Mouse (Mus musculus) embryonic facial prominence, embryonic 13.5 days (tissue): ENCODE results near the gene Kri1. TPM values are rescaled to one million over a fixed set of nuclear protein-coding genes. Genes with fewer than 3 reads are reported as not detected.

ENCODE experiments used
- ATAC-seq: fragments of 200-750 bp; cut with Nextera tagmentation; 2 replicates; pipeline ENCODE4 v1.8.0; 2017; ENCODE audit warnings: low read depth; ENCODE audit not compliant: insufficient number of reproducible peaks, insufficient read depth, low FRiP score, low TSS enrichment
- H3K27ac ChIP-seq: fragments of 300-500 bp; sonication (generic); 2 replicates; pipeline ENCODE4 v1.5.1; 2015; ENCODE audit warnings: moderate library complexity, mild to moderate bottlenecking, inconsistent platforms
- H3K27me3 ChIP-seq: fragments of 300-500 bp; sonication (generic); 2 replicates; pipeline ENCODE4 v1.6.1; 2015; ENCODE audit warnings: mild to moderate bottlenecking, inconsistent platforms
- H3K36me3 ChIP-seq: fragments of 300-500 bp; sonication (generic); 2 replicates; pipeline ENCODE4 v1.6.1; 2015; ENCODE audit warnings: mild to moderate bottlenecking, inconsistent platforms
- H3K4me1 ChIP-seq: fragments of 300-500 bp; sonication (generic); 2 replicates; pipeline ENCODE4 v1.6.1; 2015; ENCODE audit warnings: inconsistent platforms
- H3K4me2 ChIP-seq: fragments of 300-500 bp; sonication (generic); 2 replicates; pipeline ENCODE4 v1.6.1; 2015; ENCODE audit warnings: moderate library complexity, mild to moderate bottlenecking, inconsistent platforms
- H3K4me3 ChIP-seq: fragments of 300-500 bp; sonication (generic); 2 replicates; pipeline ENCODE4 v1.5.1; 2015; ENCODE audit warnings: mild to moderate bottlenecking, inconsistent platforms
- H3K9ac ChIP-seq: fragments of 300-500 bp; sonication (generic); 2 replicates; pipeline ENCODE4 v1.6.1; 2015; ENCODE audit warnings: mild to moderate bottlenecking, inconsistent platforms
- H3K9me3 ChIP-seq: fragments of 300-500 bp; sonication (generic); 2 replicates; pipeline ENCODE4 v1.6.1; 2016; ENCODE audit warnings: inconsistent platforms
- WGBS: fragments of 180-500 bp; shearing (Covaris S2); methylation state at CpG from one replicate; pipeline ENCODE4 v1.1.7; 2015; ENCODE audit warnings: mixed read lengths; 5-methylcytosine and 5-hydroxymethylcytosine counted together
- polyA plus RNA-seq: library from polyadenylated mRNA; unstranded; fragments of >200 nt; fragmentation: Nextera tagmentation; extraction: Ambion mirVana; gene quantifications from 2 replicates; pipeline ENCODE4 v1.2.1, GENCODE M21; 2015

Gene Kri1
- polyA plus RNA-seq, 1 experiment from 2014 or later = 19.2 TPM

GRCm38 (mm10) chr9:21251116-21251735, 36.5 kb downstream of the Kri1 start:
- Histone ChIP-seq H3K4me3 (no peak overlapping the region), H3K36me3 (no peaks in the 10 kb centered on the region), H3K4me1 (peaks cover 16% of the 10 kb centered on the region), H3K9me3 (no peaks in the 10 kb centered on the region), H3K9ac (0 out of 2 replicates have a peak overlapping the region, but pooled peaks have one; percentile 11), H3K27ac (peak overlapping the region; percentile 48; the same call in 1 of the 2 replicates), H3K27me3 (peaks cover 60% of the 10 kb centered on the region), H3K4me2 (0 out of 2 replicates have a peak overlapping the region, but pooled peaks have one; percentile 11)
- WGBS = 58% methylated on average over 13 of the region's 13 CpGs
- ATAC-seq = peak; percentile 28; the same call in 1 of the 2 replicates

- no peak overlapping the region for H3K27ac ChIP-seq
Observed at GRCm38 (mm10) chr9:21250509-21250908, 37.3 kb downstream of the Kri1 start.

GRCm38 (mm10) chr9:21249629-21250508, 37.9 kb downstream of the Kri1 start:
- WGBS = 42% methylated on average over 17 of the region's 17 CpGs
- Histone ChIP-seq H3K27me3 (peaks cover 74% of the 10 kb centered on the region), H3K4me2 (no peak overlapping the region), H3K9ac (no peak overlapping the region), H3K4me1 (peaks cover 22% of the 10 kb centered on the region), H3K27ac (no peak overlapping the region), H3K4me3 (no peak overlapping the region), H3K9me3 (no peaks in the 10 kb centered on the region), H3K36me3 (no peaks in the 10 kb centered on the region)
- no peak for ATAC-seq

More at GRCm38 (mm10) chr9:21250509-21250908, 37.3 kb downstream of the Kri1 start:
- no peaks in the 10 kb centered on the region for H3K36me3 ChIP-seq
- H3K4me2 ChIP-seq = no peak overlapping the region
- 72% methylated on average over 2 of the region's 2 CpGs for WGBS
- H3K9ac ChIP-seq = no peak overlapping the region
- no peak overlapping the region for H3K4me3 ChIP-seq
- peaks cover 16% of the 10 kb centered on the region for H3K4me1 ChIP-seq
- H3K27me3 ChIP-seq = peaks cover 67% of the 10 kb centered on the region
- no peaks in the 10 kb centered on the region for H3K9me3 ChIP-seq
- ATAC-seq = no peak

- Histone ChIP-seq H3K27me3 (peaks cover 89% of the 10 kb centered on the region), H3K36me3 (no peaks in the 10 kb centered on the region), H3K4me1 (peaks cover 34% of the 10 kb centered on the region), H3K9me3 (no peaks in the 10 kb centered on the region), H3K4me3 (peak within 1 kb of the TSS; percentile 29), H3K4me2 (peak within 1 kb of the TSS; percentile 55), H3K9ac (peak within 1 kb of the TSS; percentile 57), H3K27ac (no peak within 1 kb of the TSS)
- under 1% methylated on average over 30 of the region's 30 CpGs for WGBS
- no peak for ATAC-seq
Observed at GRCm38 (mm10) chr9:21248326-21248725, 39.4 kb downstream of the Kri1 start, which contains the start of gene S1pr5. TSS of gene S1pr5 (minus strand) at chr9:21248443.

GRCm38 (mm10) chr9:21246342-21246741, 41.4 kb downstream of the Kri1 start:
- H3K36me3 ChIP-seq = no peaks in the 10 kb centered on the region
- no peak overlapping the region for H3K4me2 ChIP-seq
- H3K4me1 ChIP-seq = peaks cover 34% of the 10 kb centered on the region
- no peak for ATAC-seq
- no peaks in the 10 kb centered on the region for H3K9me3 ChIP-seq
- H3K27ac ChIP-seq = no peak overlapping the region
- no peak overlapping the region for H3K9ac ChIP-seq
- peaks cover 97% of the 10 kb centered on the region for H3K27me3 ChIP-seq
- 60% methylated on average over 1 of the region's 1 CpGs for WGBS
- H3K4me3 ChIP-seq = no peak overlapping the region

- no peaks in the 10 kb centered on the region for H3K36me3 ChIP-seq
- H3K9ac ChIP-seq = peak overlapping the region; percentile 67
- ATAC-seq = no peak
Observed at GRCm38 (mm10) chr9:21245113-21245487, 42.7 kb downstream of the Kri1 start.

GRCm38 (mm10) chr9:21244428-21245112, 43.2 kb downstream of the Kri1 start:
- Histone ChIP-seq H3K4me2 (peak overlapping the region; percentile 92), H3K9ac (peak overlapping the region; percentile 67), H3K4me1 (peaks cover 33% of the 10 kb centered on the region), H3K9me3 (no peaks in the 10 kb centered on the region), H3K27me3 (peaks cover 84% of the 10 kb centered on the region), H3K4me3 (peak overlapping the region; percentile 50), H3K27ac (no peak overlapping the region), H3K36me3 (no peaks in the 10 kb centered on the region)
- WGBS = under 1% methylated on average over 72 of the region's 72 CpGs
- no peak for ATAC-seq

More at GRCm38 (mm10) chr9:21245113-21245487, 42.7 kb downstream of the Kri1 start:
- H3K4me2 ChIP-seq = peak overlapping the region; percentile 92
- 3% methylated on average over 16 of the region's 16 CpGs for WGBS
- peaks cover 89% of the 10 kb centered on the region for H3K27me3 ChIP-seq
- no peaks in the 10 kb centered on the region for H3K9me3 ChIP-seq
- peak overlapping the region; percentile 50 for H3K4me3 ChIP-seq
- H3K27ac ChIP-seq = no peak overlapping the region
- peaks cover 30% of the 10 kb centered on the region for H3K4me1 ChIP-seq

- peak overlapping the region; percentile 67 for H3K9ac ChIP-seq
Observed at GRCm38 (mm10) chr9:21243826-21244427, 43.8 kb downstream of the Kri1 start.

GRCm38 (mm10) chr9:21241343-21241742, 46.4 kb downstream of the Kri1 start:
- Histone ChIP-seq H3K4me1 (peaks cover 45% of the 10 kb centered on the region), H3K27ac (no peak overlapping the region), H3K9ac (no peak overlapping the region), H3K9me3 (no peaks in the 10 kb centered on the region), H3K4me3 (0 out of 2 replicates have a peak overlapping the region, but pooled peaks have one; percentile 0), H3K27me3 (peaks cover 53% of the 10 kb centered on the region), H3K4me2 (no peak overlapping the region), H3K36me3 (peaks cover 5% of the 10 kb centered on the region; the same call in 1 of the 2 replicates)
- ATAC-seq = no peak
- WGBS = 4% methylated on average over 11 of the region's 11 CpGs

More at GRCm38 (mm10) chr9:21243826-21244427, 43.8 kb downstream of the Kri1 start:
- H3K27ac ChIP-seq = no peak overlapping the region
- ATAC-seq = no peak
- H3K9me3 ChIP-seq = no peaks in the 10 kb centered on the region
- H3K4me3 ChIP-seq = peak overlapping the region; percentile 50
- 4% methylated on average over 42 of the region's 42 CpGs for WGBS
- peak overlapping the region; percentile 92 for H3K4me2 ChIP-seq
- H3K4me1 ChIP-seq = peaks cover 36% of the 10 kb centered on the region
- no peaks in the 10 kb centered on the region for H3K36me3 ChIP-seq
- peaks cover 78% of the 10 kb centered on the region for H3K27me3 ChIP-seq

GRCm38 (mm10) chr9:21239465-21239848, 48.3 kb downstream of the Kri1 start:
- H3K4me3 ChIP-seq = peak overlapping the region; percentile 93
- peak overlapping the region; percentile 99 for H3K9ac ChIP-seq
- no peaks in the 10 kb centered on the region for H3K9me3 ChIP-seq
- H3K27ac ChIP-seq = 0 out of 2 replicates have a peak overlapping the region, but pooled peaks have one; percentile 91
- peak overlapping the region; percentile 78 for H3K4me2 ChIP-seq
- peaks cover 34% of the 10 kb centered on the region for H3K27me3 ChIP-seq
- H3K36me3 ChIP-seq = peaks cover 21% of the 10 kb centered on the region
- H3K4me1 ChIP-seq = peaks cover 35% of the 10 kb centered on the region
- WGBS = 42% methylated on average over 4 of the region's 4 CpGs
- ATAC-seq = no peak
